Mouse (Mus musculus): ENCODE data around the gene Bcr. TPM values are rescaled to one million over a fixed set of nuclear protein-coding genes. Genes with fewer than 3 reads are reported as not detected.
A peak's percentile ranks its signal among the peaks of the same experiment; 100 is the strongest.

The Bcr gene
- polyA plus RNA-seq, 2 experiments from 2014 or later = 3.7 to 4.6 TPM

GRCm38 (mm10) chr10:75186551-75186950 is 126.2 kb downstream of the Bcr start:
- ATAC-seq = no peak

GRCm38 (mm10) chr10:75187366-75188056 is 127.1 kb downstream of the Bcr start:
- ATAC-seq = no peak

- ATAC-seq = no peak
Measured at GRCm38 (mm10) chr10:75191647-75192046, 131.3 kb downstream of the Bcr start.

- ATAC-seq = no peak
Measured at GRCm38 (mm10) chr10:75197817-75198216, 137.4 kb downstream of the Bcr start.

- ATAC-seq = no peak
Measured at GRCm38 (mm10) chr10:75200733-75201132, 140.3 kb downstream of the Bcr start.

DNA sequence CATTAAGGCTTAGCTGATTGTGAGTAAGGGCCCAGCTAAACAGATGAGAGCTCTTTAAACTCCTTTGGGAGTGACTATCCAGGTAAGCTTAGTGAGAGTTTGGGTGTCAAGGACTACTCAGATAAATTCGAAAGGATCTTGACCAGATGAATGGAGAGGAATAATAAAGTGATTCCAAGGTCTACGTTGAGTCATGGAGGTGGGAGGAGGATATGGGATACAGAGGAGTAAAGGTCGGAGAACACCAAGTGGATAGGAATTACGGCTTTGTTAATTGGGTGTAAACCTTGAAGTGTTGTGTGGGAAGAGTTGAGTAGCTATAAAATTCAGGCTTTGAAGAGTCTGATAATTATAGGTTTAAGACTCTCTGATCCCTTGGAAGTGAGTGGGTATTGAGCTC is 145.8 kb downstream of the Bcr start:
- no peak for ATAC-seq

DNA sequence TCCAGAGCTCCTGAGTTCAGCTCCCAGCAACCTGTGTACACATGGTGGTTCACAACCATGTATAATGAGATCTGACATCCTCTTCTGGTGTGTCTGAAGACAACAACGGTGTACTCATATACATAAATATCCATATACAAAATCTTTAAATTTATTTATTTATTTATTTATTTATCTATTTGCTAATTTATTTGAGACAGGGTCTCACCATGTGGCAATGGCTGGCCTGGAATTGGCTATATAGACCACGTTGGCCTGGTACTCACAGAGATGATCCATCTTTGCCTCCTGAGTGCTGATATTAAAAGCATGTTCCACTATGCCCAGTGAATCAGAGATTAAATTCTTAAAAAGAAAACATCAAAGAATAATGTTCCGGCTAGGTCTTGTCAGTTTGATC is 150.4 kb downstream of the Bcr start:
- ATAC-seq = no peak

DNA sequence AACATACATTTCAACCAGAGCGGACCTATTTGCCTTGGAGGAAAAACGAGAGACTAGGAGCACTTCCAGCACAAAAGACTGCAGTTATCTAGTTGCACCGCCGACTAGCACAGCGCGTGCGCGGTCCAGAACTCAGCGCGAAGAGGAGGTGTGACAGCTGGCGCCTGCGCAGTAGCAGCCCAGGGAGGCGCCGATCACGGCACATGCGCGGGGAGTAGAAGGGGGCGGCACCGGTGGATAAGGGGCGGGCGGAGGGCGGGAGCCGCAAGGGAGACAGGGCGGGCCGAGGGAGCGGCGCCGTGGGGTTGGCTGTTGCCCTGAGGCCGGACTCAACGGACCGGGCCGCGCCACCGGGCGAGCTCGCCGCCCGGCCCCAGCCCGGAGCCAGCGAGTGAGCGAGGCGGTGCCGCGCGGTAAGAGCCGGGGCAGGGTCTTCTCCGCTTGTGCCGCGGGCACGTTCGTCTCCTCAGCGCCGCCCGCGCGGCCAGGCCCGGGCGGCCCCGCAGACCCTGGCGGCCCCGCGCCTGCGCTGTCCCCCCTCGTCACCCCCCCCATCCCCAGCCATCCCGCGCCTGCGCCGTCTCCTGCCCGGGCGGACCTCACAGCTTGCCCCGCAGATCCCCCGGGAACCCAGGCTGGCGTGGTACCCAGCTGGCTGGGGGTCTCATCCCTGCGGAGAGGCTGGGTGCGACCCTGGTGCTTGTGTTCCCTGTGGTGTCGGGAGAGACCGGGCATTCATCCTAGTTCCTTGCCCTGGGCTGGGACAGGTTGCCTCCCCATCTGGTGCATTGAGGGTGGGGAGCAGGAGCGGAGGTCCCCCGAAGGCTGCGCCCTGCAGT is 151.6 kb downstream of the Bcr start, which contains the start of gene Specc1l:
Specc1l (plus strand) TSS at position 267 of the 839 bp plus-strand sequence.
- ATAC-seq = peak; percentile 91

- no peak for ATAC-seq
Measured at GRCm38 (mm10) chr10:75212981-75213380, 152.6 kb downstream of the Bcr start.

GRCm38 (mm10) chr10:75220722-75221121 is 160.3 kb downstream of the Bcr start:
- ATAC-seq = no peak

DNA sequence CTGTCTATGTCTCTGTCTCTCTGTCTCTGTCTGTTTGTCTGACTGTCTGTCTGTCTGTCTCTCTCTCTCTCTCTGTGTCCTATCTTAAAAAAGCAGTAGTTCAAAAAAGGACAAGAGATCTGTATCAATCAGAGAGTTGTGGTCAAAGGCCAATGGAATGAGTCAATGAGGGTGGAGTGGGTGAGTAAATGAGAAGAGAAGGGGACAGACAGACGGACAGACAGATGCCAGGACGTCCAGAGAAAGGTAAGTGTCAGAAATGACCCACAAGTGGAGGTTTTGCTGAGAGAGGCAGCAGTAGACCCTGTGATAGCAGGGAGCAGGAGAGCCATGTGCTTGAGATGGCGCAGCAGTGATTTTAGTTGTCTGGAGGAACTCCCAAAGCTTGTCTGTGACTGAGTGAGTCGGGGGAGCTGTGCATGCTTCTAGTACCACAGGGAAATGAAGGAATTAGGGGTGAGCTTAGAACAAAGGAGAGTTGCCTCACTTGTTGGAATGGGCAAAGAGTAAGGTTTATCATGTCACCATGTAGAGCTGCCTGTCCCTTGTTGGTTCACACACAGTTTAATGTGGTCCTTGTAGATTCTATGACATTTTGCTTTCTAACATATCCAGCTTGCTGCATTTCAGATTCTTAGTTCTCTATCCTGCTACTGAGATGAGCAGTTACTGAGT is 161.7 kb downstream of the Bcr start:
- no peak for ATAC-seq

- peak; percentile 87 for ATAC-seq
Measured at GRCm38 (mm10) chr10:75222611-75222998, 162.2 kb downstream of the Bcr start.

- no peak for ATAC-seq
Measured at GRCm38 (mm10) chr10:75224154-75224553, 163.8 kb downstream of the Bcr start.

DNA sequence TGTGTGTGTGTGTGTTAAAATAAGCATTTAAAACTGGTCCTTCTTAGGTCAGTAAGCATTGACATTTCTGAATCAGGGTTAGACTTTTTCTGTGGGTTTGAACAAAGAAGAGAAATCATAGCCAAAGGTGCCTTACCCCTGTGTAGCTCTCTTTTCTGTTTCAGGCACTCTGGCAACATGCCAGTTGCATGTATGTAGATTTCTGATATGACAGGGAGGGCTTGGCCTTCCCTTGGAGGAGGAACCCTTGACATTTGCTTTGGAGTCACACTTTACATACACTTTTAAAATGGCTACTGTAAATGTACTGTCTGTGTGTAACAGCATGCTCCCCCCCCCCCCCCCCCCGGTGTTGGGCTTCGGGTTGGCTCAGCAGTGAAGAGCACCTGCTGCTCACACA is 164.2 kb downstream of the Bcr start:
- no peak for ATAC-seq

GRCm38 (mm10) chr10:75227381-75227780 is 167.0 kb downstream of the Bcr start:
- ATAC-seq = no peak

GRCm38 (mm10) chr10:75230572-75230971 is 170.2 kb downstream of the Bcr start:
- no peak for ATAC-seq

GRCm38 (mm10) chr10:75231876-75232275 is 171.5 kb downstream of the Bcr start:
- ATAC-seq = no peak

- ATAC-seq = no peak
Measured at GRCm38 (mm10) chr10:75232612-75233155, 172.3 kb downstream of the Bcr start.

DNA sequence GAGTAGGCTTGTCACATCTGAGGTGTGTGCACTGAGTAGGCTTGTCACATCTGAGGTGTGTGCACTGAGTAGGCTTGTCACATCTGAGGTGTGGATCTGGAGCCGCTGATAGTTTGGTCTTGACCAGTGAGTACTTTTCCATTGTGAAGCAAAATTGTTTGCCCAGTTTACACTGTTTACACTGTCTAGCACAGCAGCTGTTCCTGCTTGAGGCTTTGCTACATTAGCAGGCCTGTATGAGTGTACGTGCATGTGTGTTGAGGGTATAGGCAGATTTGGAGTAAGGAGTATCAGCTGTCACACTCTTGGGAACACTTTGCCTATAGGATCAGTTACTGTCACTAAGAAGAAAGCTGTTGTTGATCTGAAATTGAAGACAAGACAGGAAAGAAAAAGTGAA is 173.1 kb downstream of the Bcr start:
- no peak for ATAC-seq

All from activated CD4-positive, CD25-positive, alpha-beta regulatory T cell, adult 4 months (primary cell).